Mouse (Mus musculus) spleen, postnatal 0 days (tissue): Measurements from ENCODE around the gene Gatm. TPM values are rescaled to one million over a fixed set of nuclear protein-coding genes. Genes with fewer than 3 reads are reported as not detected.

Source experiments
- microRNA counts: library from miRNA; unstranded; fragments of <30 nt; microRNA quantifications from one replicate; lab custom pipeline; 2015
- polyA plus RNA-seq: library from polyadenylated mRNA; unstranded; fragments of >200 nt; fragmentation: Nextera tagmentation; extraction: Ambion mirVana; gene quantifications from 2 replicates; pipeline ENCODE4 v1.2.1, GENCODE M21; 2015

Gatm gene
- polyA plus RNA-seq: 33.6 and 43.2 TPM in 2 replicates

DNA sequence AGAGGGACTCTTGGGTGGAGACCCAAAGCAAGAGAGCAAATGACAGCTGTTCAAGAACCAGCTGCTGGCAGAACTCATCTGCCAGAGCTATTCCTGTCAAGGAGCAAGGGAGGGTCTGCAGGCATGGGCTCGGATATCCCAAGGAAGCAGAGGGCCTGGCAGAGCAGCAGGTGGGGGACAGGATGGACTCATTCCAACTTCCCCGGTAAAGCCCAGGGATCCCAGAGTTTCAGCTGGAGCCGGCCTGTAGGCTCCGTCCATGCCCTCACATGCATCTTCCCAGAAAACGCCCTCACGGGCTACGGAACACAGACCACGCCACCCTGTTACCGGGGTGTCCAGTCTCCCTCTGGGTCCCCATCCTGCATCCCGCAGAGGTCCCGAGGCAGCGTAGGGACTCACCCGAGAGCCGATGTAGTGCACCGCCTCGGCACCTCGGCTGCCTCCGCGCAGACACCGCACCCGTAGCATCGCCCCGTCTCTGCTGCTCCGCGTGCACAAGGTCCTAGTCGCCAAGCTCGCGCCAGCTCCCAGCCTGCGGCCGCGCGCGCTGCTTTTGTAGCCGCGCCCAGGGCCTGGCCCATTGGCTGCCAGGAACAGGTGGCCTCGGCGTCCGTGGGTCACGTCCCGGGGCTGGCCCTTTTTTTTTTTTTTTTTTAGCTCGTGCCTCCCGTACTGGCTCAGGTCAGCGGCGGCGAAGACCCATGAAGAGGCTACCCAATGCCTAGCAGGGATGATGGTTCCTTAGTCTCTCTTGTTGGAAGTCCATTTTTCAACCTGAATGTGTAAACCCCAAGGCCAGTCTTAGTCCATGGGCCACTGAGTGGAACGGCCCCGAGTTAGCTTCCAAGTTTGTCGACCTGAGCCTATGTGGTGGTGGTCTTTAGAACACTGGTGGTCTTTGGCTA is at the start of gene Gatm:
TSS of gene Gatm (minus strand) at position 558 of the 908 bp plus-strand sequence.

GRCm38 (mm10) chr2:122636686-122637085 is 25.6 kb upstream of the Gatm start, which contains the start of gene AA467197:
AA467197 (plus strand) TSS chr2:122636986.

MicroRNAs within 50 kb of the gene (microRNA counts, 519-probe panel; counts per million panel counts)
- microRNA mmu-miR-147 (lab: Ali Mortazavi, UCI): 88.3 counts per million

Other genes with a start within 250 kb of the Gatm start
- 2.1 and 3.1 TPM in 2 replicates for gene Shf, start 242.1 kb downstream of the Gatm start, polyA plus RNA-seq
- gene Slc28a2, start 184.8 kb downstream of the Gatm start, polyA plus RNA-seq: 3.6 and 5.3 TPM in 2 replicates
- 0.06 and 0.07 TPM in 2 replicates for gene Gm14085, start 126.4 kb downstream of the Gatm start, polyA plus RNA-seq
- 11.5 and 15.0 TPM in 2 replicates for gene AA467197, start 25.7 kb upstream of the Gatm start, polyA plus RNA-seq
- gene Slc30a4, start 91.4 kb upstream of the Gatm start, polyA plus RNA-seq: 1.5 and 1.8 TPM in 2 replicates
- gene Bloc1s6, start 127.2 kb upstream of the Gatm start, polyA plus RNA-seq: 20.9 and 25.8 TPM in 2 replicates
- 16.1 and 20.3 TPM in 2 replicates for gene Sqor, start 153.9 kb upstream of the Gatm start, polyA plus RNA-seq